In genomic region chr2:30048699-30049388, GRCm38 (mm10) we compare ENCODE assay signal across 8 mouse cellular contexts. TPM values are rescaled to one million over a fixed set of nuclear protein-coding genes. Genes with fewer than 3 reads are reported as not detected.
DNase-seq lines count a peak whose midpoint lies in the region; ATAC-seq and TF ChIP-seq lines count a peak whose summit lies in the region.

Gene Wdr34 (minus strand): TSS chr2:30048881.

- peak; percentile 98 for ATAC-seq in erythroblast, adult 5-6 weeks (replicated peaks; ENCODE audit: low FRiP score, poor library complexity, severe bottlenecking)
- ATAC-seq in heart, embryonic 11.5 days (replicated peaks; ENCODE audit: insufficient number of reproducible peaks, low FRiP score, low TSS enrichment) = peak; percentile 90
- peak; percentile 92 for ATAC-seq in kidney, postnatal 0 days (replicated peaks; ENCODE audit: low FRiP score, low read depth)
- ATAC-seq in liver, embryonic 11.5 days (replicated peaks; ENCODE audit: low FRiP score) = peak; percentile 92
- ATAC-seq in stomach, embryonic 14.5 days (ENCODE audit: insufficient number of reproducible peaks, insufficient read depth, low FRiP score, low read depth) = peak; percentile 92

- no peaks in the 10 kb centered on the region for H3K4me1 ChIP-seq in heart, embryonic 11.5 days (ENCODE audit: control insufficient read depth, insufficient read depth, low read length)
- no peaks in the 10 kb centered on the region for H3K4me1 ChIP-seq in kidney, postnatal 0 days (replicated peaks; ENCODE audit: insufficient read depth, low read length)
- H3K4me1 ChIP-seq in liver, embryonic 11.5 days (replicated peaks; ENCODE audit: control insufficient read depth, insufficient read depth, low read length) = peaks cover 10% of the 10 kb centered on the region; the same call in 1 of the 2 replicates
- no peaks in the 10 kb centered on the region for H3K4me1 ChIP-seq in stomach, embryonic 14.5 days (ENCODE audit: control insufficient read depth, insufficient read depth, low read length)

- peak; percentile 98 for DNase-seq in B cell, adult 2 months
- peak; percentile 98 for DNase-seq in brain, adult 2 months (ENCODE audit: low read depth, low spot score)
- peak; percentile 97 for DNase-seq in kidney, postnatal 0 days (ENCODE audit: low spot score)
- peak; percentile 99 for DNase-seq in liver, embryonic 11.5 days (ENCODE audit: low spot score)
- peak; percentile 98 for DNase-seq in naive thymus-derived CD4-positive, alpha-beta T cell, adult 2 months (ENCODE audit: low read depth)

- H3K4me2 ChIP-seq in heart, embryonic 11.5 days = peak within 1 kb of the TSS; percentile 82
- peak within 1 kb of the TSS; percentile 71 for H3K4me2 ChIP-seq in kidney, postnatal 0 days (ENCODE audit: low read length)
- H3K4me2 ChIP-seq in liver, embryonic 11.5 days = peak within 1 kb of the TSS; percentile 71
- peak within 1 kb of the TSS; percentile 68 for H3K4me2 ChIP-seq in stomach, embryonic 14.5 days (replicated peaks; ENCODE audit: low read depth, low read length)

- no peaks in the 10 kb centered on the region for H3K27me3 ChIP-seq in heart, embryonic 11.5 days (ENCODE audit: control insufficient read depth, insufficient read depth, low read length)
- no peaks in the 10 kb centered on the region for H3K27me3 ChIP-seq in kidney, postnatal 0 days (ENCODE audit: insufficient read depth, low read length)
- H3K27me3 ChIP-seq in liver, embryonic 11.5 days (replicated peaks; ENCODE audit: control insufficient read depth, insufficient read depth, low read length) = no peaks in the 10 kb centered on the region
- no peaks in the 10 kb centered on the region for H3K27me3 ChIP-seq in stomach, embryonic 14.5 days (ENCODE audit: control insufficient read depth, insufficient read depth, low read length)

- H3K9me3 ChIP-seq in heart, embryonic 11.5 days (replicated peaks; ENCODE audit: control insufficient read depth, low read length) = no peaks in the 10 kb centered on the region
- no peaks in the 10 kb centered on the region for H3K9me3 ChIP-seq in kidney, postnatal 0 days (replicated peaks; ENCODE audit: low read length)
- H3K9me3 ChIP-seq in liver, embryonic 11.5 days (ENCODE audit: control insufficient read depth, low read length) = no peaks in the 10 kb centered on the region
- no peaks in the 10 kb centered on the region for H3K9me3 ChIP-seq in stomach, embryonic 14.5 days (ENCODE audit: control insufficient read depth, low read depth, low read length)

- 1% methylated on average over 54 of the region's 54 CpGs for WGBS in heart, embryonic 11.5 days (ENCODE audit: insufficient replicate concordance)
- under 1% methylated on average over 54 of the region's 54 CpGs for WGBS in kidney, postnatal 0 days
- under 1% methylated on average over 54 of the region's 54 CpGs for WGBS in liver, embryonic 11.5 days
- WGBS in stomach, embryonic 14.5 days = 1% methylated on average over 54 of the region's 54 CpGs

- H3K36me3 ChIP-seq in heart, embryonic 11.5 days (ENCODE audit: control insufficient read depth, insufficient read depth, low read length) = 0 out of 2 replicates have a peak, but pooled peaks cover 2% of the 10 kb centered on the region
- H3K36me3 ChIP-seq in kidney, postnatal 0 days (ENCODE audit: insufficient read depth, low read length) = no peaks in the 10 kb centered on the region
- H3K36me3 ChIP-seq in liver, embryonic 11.5 days (ENCODE audit: control insufficient read depth, insufficient read depth, low read length) = no peaks in the 10 kb centered on the region
- no peaks in the 10 kb centered on the region for H3K36me3 ChIP-seq in stomach, embryonic 14.5 days (ENCODE audit: control insufficient read depth, insufficient read depth, low read length)

- peak within 1 kb of the TSS; percentile 88 for H3K27ac ChIP-seq in heart, embryonic 11.5 days (ENCODE audit: low read depth, low read length)
- peak within 1 kb of the TSS; percentile 86 for H3K27ac ChIP-seq in kidney, postnatal 0 days
- H3K27ac ChIP-seq in liver, embryonic 11.5 days (ENCODE audit: low read depth, low read length) = peak within 1 kb of the TSS; percentile 84
- H3K27ac ChIP-seq in stomach, embryonic 14.5 days (ENCODE audit: low read length) = peak within 1 kb of the TSS; percentile 93

- H3K4me3 ChIP-seq in heart, embryonic 11.5 days (ENCODE audit: low read depth, low read length) = peak within 1 kb of the TSS; percentile 58
- peak within 1 kb of the TSS; percentile 53 for H3K4me3 ChIP-seq in kidney, postnatal 0 days (replicated peaks; ENCODE audit: low read depth, low read length)
- H3K4me3 ChIP-seq in liver, embryonic 11.5 days (ENCODE audit: low read depth, low read length) = peak within 1 kb of the TSS; percentile 66
- peak within 1 kb of the TSS; percentile 59 for H3K4me3 ChIP-seq in stomach, embryonic 14.5 days (ENCODE audit: low read depth, low read length)

- peak within 1 kb of the TSS; percentile 75 for H3K9ac ChIP-seq in heart, embryonic 11.5 days (ENCODE audit: low read depth, low read length)
- H3K9ac ChIP-seq in kidney, postnatal 0 days (ENCODE audit: low read depth, low read length) = peak within 1 kb of the TSS; percentile 63
- peak within 1 kb of the TSS; percentile 63 for H3K9ac ChIP-seq in liver, embryonic 11.5 days (ENCODE audit: low read depth, low read length)
- peak within 1 kb of the TSS; percentile 57 for H3K9ac ChIP-seq in stomach, embryonic 14.5 days (replicated peaks; ENCODE audit: low read depth, low read length)

- no peak for TF ChIP-seq CTCF in kidney, postnatal 0 days (IDR thresholded peaks at IDR 0.05; ENCODE audit: low read depth)

RNA-seq across cellular contexts. Expression of gene Wdr34, which starts in this region (rescaled TPM):
- 3.5 and 4.6 TPM in 2 replicates for total RNA-seq in erythroblast, adult 5-6 weeks (2015; ENCODE audit: low replicate concordance)
- total RNA-seq in erythroblast, adult 5-6 weeks (2017; ENCODE audit: low replicate concordance) = 0.09 and 0.84 TPM in 2 replicates
- polyA plus RNA-seq in heart, embryonic 11.5 days (2014; fragmentation: Nextera tagmentation; extraction: Ambion mirVana) = 17.5 and 17.6 TPM in 2 replicates
- 26.2 and 29.1 TPM in 2 replicates for polyA plus RNA-seq in kidney, postnatal 0 days (2015; fragmentation: Nextera tagmentation; extraction: Ambion mirVana)
- 22.1 and 25.1 TPM in 2 replicates for polyA plus RNA-seq in liver, embryonic 11.5 days (2014; fragmentation: Nextera tagmentation; extraction: Ambion mirVana)
- polyA plus RNA-seq in stomach, embryonic 14.5 days (2014; fragmentation: Nextera tagmentation; extraction: Ambion mirVana) = 29.6 and 32.7 TPM in 2 replicates

Comparison
In these comparisons a context has a peak if more than half of its experiments do, and no peak if none do; other contexts are left out.
1. Peak in every context shown above with its lines: DNase-seq, ATAC-seq, H3K4me3 ChIP-seq and H3K27ac ChIP-seq.